ENCODE assay signal across 10 mouse cellular contexts in genomic region chr4:105338861-105339260, GRCm38 (mm10).
DNase-seq lines count a peak whose midpoint lies in the region.
"Had no signal": no experiment of that assay in that cellular context is flagged by ENCODE, and none has a peak within 500 bp of the region (broad histone marks: within the 10 kb centered on the region; RNA-seq: fewer than 3 reads in every experiment).

No protein-coding gene starts in this region.

- peak; percentile 29 for DNase-seq in adrenal gland, postnatal 14 days
- no peak for DNase-seq in adrenal gland, adult 18-20 months (ENCODE audit: low spot score in 2 of 2)
- DNase-seq in layer of hippocampus, adult 11-12 months (ENCODE audit: low spot score), result peak; percentile 6
- DNase-seq in layer of hippocampus, postnatal 36 days, result no peak
- DNase-seq in 3T3-L1 (ENCODE audit: low read depth, low spot score), result peak; percentile 61
- DNase-seq in heart, postnatal 10 days, result peak; percentile 58 to 62
- no peak for DNase-seq in cerebellum, adult 8-10 months
- no peak for DNase-seq in cerebellum, postnatal 14 days
- DNase-seq: kidney, adult 9 months; thymus, postnatal 14 days had no signal

- intact Hi-C loops in heart, postnatal 10 days (cut with DNase I), result loop anchor here (10.0 kb wide), 1 partner anchor 576 kb away; no protein-coding TSS in a partner anchor

Comparison
In these comparisons a context has a peak if more than half of its experiments do, and no peak if none do; other contexts are left out.
1. DNase-seq: peak in adrenal gland, postnatal 14 days (single experiment), layer of hippocampus, adult 11-12 months (single experiment), 3T3-L1 (single experiment) and heart, postnatal 10 days (2 of 2); none in adrenal gland, adult 18-20 months (0 of 2), layer of hippocampus, postnatal 36 days (0 of 2), cerebellum, adult 8-10 months (single experiment) and cerebellum, postnatal 14 days (0 of 2).